Mouse (Mus musculus) induced T-regulatory cell, adult 2 months (primary cell): ENCODE measurements around the gene Gm10801.
"Not testable (repeated sequence)": the region's sequence is repeated elsewhere in the genome, so short reads cannot be mapped to it uniquely, and the experiment has no call there.

Experiments
- DNase-seq: peaks from one replicate; pipeline ENCODE4 v3.0.0-alpha.2; 2012; ENCODE audit warnings: low read depth

Gm10801 gene

DNA sequence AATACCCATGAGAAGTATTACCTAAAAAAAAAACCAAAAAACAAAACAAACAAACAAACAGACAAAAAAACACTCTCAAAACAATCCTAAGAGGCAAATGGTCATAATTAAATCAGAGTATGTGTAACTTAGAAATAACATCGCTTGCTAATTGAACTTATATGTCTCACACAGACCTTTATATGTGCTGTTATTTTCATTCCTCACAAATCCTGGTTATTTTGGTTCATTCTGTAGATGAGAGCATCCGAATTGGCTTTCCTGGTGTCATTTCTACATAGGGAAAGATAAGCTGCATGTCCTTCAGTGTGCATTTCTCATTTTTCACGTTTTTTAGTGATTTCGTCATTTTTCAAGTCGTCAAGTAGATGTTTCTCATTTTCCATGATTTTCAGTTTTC is at the start of gene Gm10801:
Gm10801 (plus strand) TSS at position 301 of the 400 bp plus-strand sequence.
- DNase-seq, result not testable (repeated sequence)

DNA sequence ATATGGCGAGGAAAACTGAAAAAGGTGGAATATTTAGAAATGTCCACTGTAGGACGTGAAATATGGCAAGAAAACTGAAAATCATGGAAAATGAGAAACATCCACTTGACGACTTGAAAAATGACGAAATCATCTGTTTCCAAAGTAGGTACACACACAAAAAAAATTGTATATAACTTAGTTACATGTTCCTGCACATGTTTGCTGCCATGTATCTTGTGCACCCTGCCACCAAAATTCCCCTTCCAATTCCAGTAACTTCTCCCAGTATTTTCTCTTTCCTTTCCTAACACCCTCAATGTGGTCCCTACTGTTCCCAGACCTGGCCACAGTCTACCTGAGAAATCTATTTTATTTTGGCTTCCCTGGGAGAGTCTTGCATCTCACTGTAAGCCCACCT is 5.2 kb downstream of the Gm10801 start, which contains the start of gene Gm10800:
Gm10800 (minus strand) TSS at position 101 of the 400 bp plus-strand sequence.
- DNase-seq, result not testable (repeated sequence)

DNA sequence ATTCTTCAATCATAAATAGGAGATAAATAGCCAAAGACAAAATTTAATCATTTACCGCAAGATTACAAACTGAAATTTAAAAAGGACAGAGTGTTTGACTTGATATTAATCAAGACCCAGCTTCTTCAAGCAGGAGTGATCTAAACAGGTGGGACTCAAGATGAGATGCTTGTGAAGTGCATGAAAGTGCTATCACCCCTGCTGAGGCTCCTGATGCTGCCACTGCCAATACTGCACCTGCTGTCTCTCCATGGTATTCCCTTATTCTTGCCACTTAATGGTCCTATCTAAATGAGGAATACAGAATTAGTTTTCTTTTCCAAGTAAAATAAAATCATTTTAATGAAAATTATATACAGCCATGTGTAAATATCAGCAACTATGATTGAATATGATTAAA is 35.5 kb downstream of the Gm10801 start:
- DNase-seq, result no peak
